Mouse (Mus musculus) bone marrow, adult 2 months (tissue): Measurements from ENCODE around the gene Fkbp8.

Experiments used
- CTCF ChIP-seq: fragments of 200-500 bp; IDR thresholded peaks from 2 replicates; pipeline ENCODE4 v1.5.1; 2011; ENCODE audit warnings: low read length, control low read depth; ENCODE audit not compliant: control insufficient read depth, insufficient read depth
- POLR2A ChIP-seq: fragments of 200-500 bp; IDR thresholded peaks from 2 replicates; pipeline ENCODE4 v1.6.1; 2011; ENCODE audit warnings: low read depth, mild to moderate bottlenecking, control low read depth, low read length, borderline replicate concordance; ENCODE audit not compliant: control insufficient read depth

GRCm38 (mm10) chr8:70500386-70501301 lies 26.9 kb upstream of the Fkbp8 start:
- TF ChIP-seq CTCF: no peak
- TF ChIP-seq POLR2A: no peak
